ENCODE assay signal across 10 mouse cellular contexts in genomic region chr13:13529115-13529542, GRCm38 (mm10).
A peak's percentile ranks its signal among the peaks of the same experiment; 100 is the strongest.
DNase-seq lines count a peak whose midpoint lies in the region; ATAC-seq and TF ChIP-seq lines count a peak whose summit lies in the region.
"Had no signal": no experiment of that assay in that cellular context is flagged by ENCODE, and none has a peak within 500 bp of the region (broad histone marks: within the 10 kb centered on the region; RNA-seq: fewer than 3 reads in every experiment).

No protein-coding gene starts in this region.

- no peak overlapping the region for H3K4me2 ChIP-seq in forebrain, embryonic 11.5 days (ENCODE audit: low read depth, low read length, severe bottlenecking)
- H3K4me2 ChIP-seq: lung, embryonic 14.5 days had no signal

- no peak for TF ChIP-seq CTCF in layer of hippocampus, adult 2 months (conservative IDR thresholded peaks at IDR 0.05)

- DNase-seq in layer of hippocampus, adult 9-11 months: peak; percentile 74
- no peak for DNase-seq in layer of hippocampus, adult 2 months (ENCODE audit: low spot score in 2 of 2)
- peak; percentile 86 to 90 for DNase-seq in cerebellum, postnatal 25 days
- peak; percentile 75 for DNase-seq in lung, postnatal 36 days
- DNase-seq in thymus, postnatal 4 days: peak; percentile 65
- no peak for DNase-seq in forebrain, embryonic 11.5 days (ENCODE audit: low spot score)
- DNase-seq in embryo, embryonic 9.5 days (ENCODE audit: extremely low spot score): no peak
- DNase-seq: gastrocnemius, adult 2 months; lung, embryonic 14.5 days had no signal

- 76% methylated on average over 11 of the region's 11 CpGs for WGBS in forebrain, embryonic 11.5 days

- no peak for ATAC-seq in erythroid progenitor cell, adult 5-6 weeks (replicated peaks; ENCODE audit: low FRiP score, poor library complexity, severe bottlenecking)
- ATAC-seq in forebrain, embryonic 11.5 days (replicated peaks; ENCODE audit: low FRiP score): no peak

- no peak overlapping the region for H3K4me3 ChIP-seq in layer of hippocampus, adult 2 months
- H3K4me3 ChIP-seq in forebrain, embryonic 11.5 days (ENCODE audit: low read depth, low read length): no peak overlapping the region
- H3K4me3 ChIP-seq: gastrocnemius, adult 2 months had no signal

- no peaks in the 10 kb centered on the region for H3K9me3 ChIP-seq in forebrain, embryonic 11.5 days (ENCODE audit: control insufficient read depth, low read length)

- no peaks in the 10 kb centered on the region for H3K36me3 ChIP-seq in forebrain, embryonic 11.5 days (ENCODE audit: control insufficient read depth, insufficient read depth, low read length)

- H3K27ac ChIP-seq in layer of hippocampus, adult 2 months: no peak overlapping the region
- no peak overlapping the region for H3K27ac ChIP-seq in forebrain, embryonic 11.5 days (ENCODE audit: low read depth, low read length)
- H3K27ac ChIP-seq: gastrocnemius, adult 2 months had no signal

- no peaks in the 10 kb centered on the region for H3K4me1 ChIP-seq in forebrain, embryonic 11.5 days (replicated peaks; ENCODE audit: control insufficient read depth, insufficient read depth, low read length)

- no peaks in the 10 kb centered on the region for H3K27me3 ChIP-seq in forebrain, embryonic 11.5 days (ENCODE audit: control insufficient read depth, insufficient read depth, low read length)

- no peak overlapping the region for H3K9ac ChIP-seq in forebrain, embryonic 11.5 days (ENCODE audit: low read length)
- H3K9ac ChIP-seq: lung, embryonic 14.5 days had no signal

Comparison
In these comparisons a context has a peak if more than half of its experiments do, and no peak if none do; other contexts are left out.
1. DNase-seq: peak in layer of hippocampus, adult 9-11 months (single experiment), cerebellum, postnatal 25 days (2 of 2), lung, postnatal 36 days (single experiment) and thymus, postnatal 4 days (single experiment); none in layer of hippocampus, adult 2 months (0 of 2), forebrain, embryonic 11.5 days (single experiment) and embryo, embryonic 9.5 days (single experiment).